Mouse (Mus musculus) embryonic fibroblast, embryonic 13.5 days (primary cell): ENCODE results near the gene Frmd4a.

ENCODE experiments used
- CTCF ChIP-seq: IDR thresholded peaks from 2 replicates; pipeline ENCODE4 v1.5.1; 2011; ENCODE audit warnings: mild to moderate bottlenecking, control low read depth, low read length, moderate library complexity, borderline replicate concordance; ENCODE audit not compliant: insufficient read depth
- POLR2A ChIP-seq: IDR thresholded peaks from 2 replicates; pipeline ENCODE4 v1.6.1; 2011; ENCODE audit warnings: low read depth, mild to moderate bottlenecking, control low read depth, low read length, moderate library complexity

DNA sequence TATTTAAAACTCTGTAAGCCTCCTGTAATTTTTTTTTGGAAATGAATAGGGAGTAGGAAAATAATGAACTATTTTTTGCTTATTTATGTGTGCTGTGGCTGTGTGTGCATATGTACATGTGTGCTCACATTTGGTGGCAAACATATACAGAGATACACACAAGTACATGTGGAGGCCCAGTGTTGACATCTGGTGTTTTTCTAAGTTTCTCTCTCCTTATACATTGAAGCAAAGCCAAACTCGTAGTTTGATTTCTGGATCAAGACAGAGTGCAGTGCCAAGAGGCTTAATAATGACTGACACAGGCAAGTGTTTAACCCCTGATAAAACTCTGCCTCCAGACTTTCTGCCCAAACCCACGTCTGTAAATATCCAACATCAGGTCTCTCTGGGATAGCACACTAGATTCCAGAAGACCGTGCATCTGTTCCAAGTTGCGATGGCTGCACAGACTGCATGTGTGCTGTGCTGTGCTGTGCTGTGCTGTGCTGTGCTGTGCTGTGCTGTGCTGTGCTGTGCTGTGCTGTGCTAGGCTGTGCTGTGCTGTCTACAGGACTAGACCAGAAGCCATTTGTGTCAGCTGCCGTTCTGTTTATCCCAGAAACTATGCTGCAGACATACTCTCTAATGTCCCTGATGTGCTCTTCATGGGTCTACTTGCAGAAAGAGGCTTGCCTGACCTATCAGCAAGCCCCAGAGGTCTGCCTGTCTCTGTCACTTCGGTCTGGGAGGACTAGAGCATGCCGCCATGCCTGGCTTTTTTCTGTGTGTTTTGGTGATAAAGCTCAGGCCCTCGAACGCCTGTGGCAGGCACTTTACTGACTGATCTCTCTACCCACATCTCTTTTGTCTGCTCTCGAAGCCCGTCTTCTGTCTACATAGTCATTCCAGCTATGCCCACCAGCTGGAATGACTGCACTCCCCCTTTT, 437.8 kb downstream of the Frmd4a start:
- TF ChIP-seq CTCF = no peak
- no peak for TF ChIP-seq POLR2A
